Comparison of ENCODE assay signal across 7 mouse cellular contexts in genomic region chr5:35948225-35948975, GRCm38 (mm10). TPM values are rescaled to one million over a fixed set of nuclear protein-coding genes. Genes with fewer than 3 reads are reported as not detected.
DNase-seq lines count a peak whose midpoint lies in the region; ATAC-seq and TF ChIP-seq lines count a peak whose summit lies in the region.

No protein-coding gene starts in this region.

- H3K4me1 ChIP-seq in spleen, adult 2 months (ENCODE audit: control insufficient read depth, insufficient read depth, insufficient read length): no peaks in the 10 kb centered on the region
- H3K4me1 ChIP-seq in embryonic fibroblast, embryonic 13.5 days (ENCODE audit: control insufficient read depth, insufficient read depth, low read length): peaks cover 18% of the 10 kb centered on the region

- H3K27ac ChIP-seq in spleen, adult 2 months (ENCODE audit: insufficient read depth, low read length): peak overlapping the region; percentile 13; the same call in 1 of the 2 replicates
- peak overlapping the region; percentile 95 for H3K27ac ChIP-seq in embryonic fibroblast, embryonic 13.5 days (ENCODE audit: insufficient read depth, low read length)

- no peak for ATAC-seq in erythroblast, adult 5-6 weeks (replicated peaks; ENCODE audit: low FRiP score, poor library complexity, severe bottlenecking)

- H3K4me3 ChIP-seq in spleen, adult 2 months (ENCODE audit: extremely low read depth, insufficient read depth, insufficient read length): no peak overlapping the region
- H3K4me3 ChIP-seq in embryonic fibroblast, embryonic 13.5 days (ENCODE audit: insufficient read depth, low read length): no peak overlapping the region

- H3K27me3 ChIP-seq in spleen, adult 2 months (ENCODE audit: control insufficient read depth, insufficient read depth, low read length): no peaks in the 10 kb centered on the region

- TF ChIP-seq CTCF in spleen, adult 2 months (IDR thresholded peaks at IDR 0.05; ENCODE audit: extremely low read depth, insufficient read depth, insufficient read length, insufficient replicate concordance): no peak
- no peak for TF ChIP-seq CTCF in embryonic fibroblast, embryonic 13.5 days (IDR thresholded peaks at IDR 0.05; ENCODE audit: borderline replicate concordance, insufficient read depth, low read length)

- DNase-seq in spleen, adult 2 months (ENCODE audit: low read depth in 1 of 2, low spot score in 2 of 2): no peak
- no peak for DNase-seq in spleen, postnatal 4 days (ENCODE audit: low spot score in 2 of 2)
- DNase-seq in kidney, adult 9 months: peak; percentile 42
- no peak for DNase-seq in thymus, postnatal 10 days (ENCODE audit: low spot score in 2 of 2)
- no peak for DNase-seq in ovary, postnatal 10 days (ENCODE audit: low spot score)

- no peaks in the 10 kb centered on the region for H3K36me3 ChIP-seq in spleen, adult 2 months (ENCODE audit: control insufficient read depth, insufficient read depth, low read length)

- WGBS in spleen, adult 2 months: 87% methylated on average over 15 of the region's 15 CpGs

- TF ChIP-seq POLR2A in spleen, adult 2 months (IDR thresholded peaks at IDR 0.05; ENCODE audit: low read depth, low read length): no peak
- no peak for TF ChIP-seq POLR2A in embryonic fibroblast, embryonic 13.5 days (IDR thresholded peaks at IDR 0.05; ENCODE audit: low read depth, low read length)

RNA-seq across cellular contexts. Expression of gene Afap1, which starts 55.3 kb away (rescaled TPM):
- 4.5 and 5.1 TPM in 2 replicates for polyA plus RNA-seq in spleen, adult 2 months (2012; rRNA removed)
- 64.3 and 71.8 TPM in 2 replicates for polyA plus RNA-seq in embryonic fibroblast, embryonic 13.5 days (2011; ENCODE audit: insufficient read length, low read depth, missing spikeins)
- 2.1 and 3.1 TPM in 2 replicates for total RNA-seq in erythroblast, adult 5-6 weeks (2015; ENCODE audit: low replicate concordance)
- total RNA-seq in erythroblast, adult 5-6 weeks (2017; ENCODE audit: low replicate concordance): 2.0 and 2.2 TPM in 2 replicates

Comparison
In these comparisons a context has a peak if more than half of its experiments do, and no peak if none do; other contexts are left out.
1. RNA of gene Afap1, which starts 55.3 kb away (polyA plus RNA-seq): 64.3 to 71.8 TPM in embryonic fibroblast, embryonic 13.5 days; 4.5 to 5.1 TPM in spleen, adult 2 months; every median in the first group is over 10 times any median in the second.